Mouse (Mus musculus): ENCODE results near the gene Snx25. TPM values are rescaled to one million over a fixed set of nuclear protein-coding genes. Genes with fewer than 3 reads are reported as not detected.

Gene Snx25
- total and polyA plus RNA-seq, 2 experiments from 2014 or later: 8.4 to 36.9 TPM

DNA sequence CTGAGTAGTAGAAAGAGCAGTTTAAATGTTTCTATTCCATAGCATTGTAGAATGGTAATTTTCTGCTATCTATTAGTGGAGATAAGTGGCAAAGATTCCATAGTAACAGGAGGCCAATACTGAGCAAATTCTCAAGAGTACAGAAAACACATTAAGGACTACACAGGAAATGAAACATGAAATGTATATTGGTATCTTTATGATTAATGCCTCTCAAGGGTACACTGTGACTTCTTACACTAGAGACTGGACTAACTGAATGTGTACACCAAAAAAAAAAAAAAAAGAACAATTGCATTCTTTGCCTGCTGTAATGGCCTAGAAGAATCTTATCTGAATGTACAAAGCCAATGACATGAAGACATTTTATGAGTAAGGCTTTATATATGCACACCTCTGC is 44.3 kb downstream of the Snx25 start:
- no peak overlapping the region for H3K9ac ChIP-seq (replicated peaks; ENCODE audit: low read length)
- ATAC-seq: no peak
- no peak for TF ChIP-seq CTCF (IDR thresholded peaks at IDR 0.05; ENCODE audit: low read depth)

GRCm38 (mm10) chr8:46103434-46103833 is 48.5 kb downstream of the Snx25 start:
- H3K4me1 ChIP-seq (ENCODE audit: insufficient read depth, low read length): no peaks in the 10 kb centered on the region
- TF ChIP-seq CTCF (IDR thresholded peaks at IDR 0.05; ENCODE audit: low read depth): no peak
- H3K4me3 ChIP-seq (ENCODE audit: low read length): no peak overlapping the region
- H3K27me3 ChIP-seq (ENCODE audit: insufficient read depth, low read length): no peaks in the 10 kb centered on the region
- peaks cover 11% of the 10 kb centered on the region; the same call in 1 of the 2 replicates for H3K36me3 ChIP-seq (ENCODE audit: insufficient read depth, low read length)
- ATAC-seq (no peak), DNase-seq (ENCODE audit: low spot score) (no peak)
- H3K27ac ChIP-seq: no peak overlapping the region
- WGBS: 94% methylated on average over 11 of the region's 11 CpGs
- no peaks in the 10 kb centered on the region for H3K9me3 ChIP-seq (ENCODE audit: low read length)
- no peak overlapping the region for H3K9ac ChIP-seq (replicated peaks; ENCODE audit: low read length)
- H3K4me2 ChIP-seq (ENCODE audit: low read depth, low read length): no peak overlapping the region

More for the DNA sequence above, 44.3 kb downstream of the Snx25 start:
- Histone ChIP-seq H3K4me3 (ENCODE audit: low read length) (no peak overlapping the region), H3K27me3 (ENCODE audit: insufficient read depth, low read length) (no peaks in the 10 kb centered on the region), H3K4me2 (ENCODE audit: low read depth, low read length) (no peak overlapping the region), H3K9me3 (ENCODE audit: low read length) (no peaks in the 10 kb centered on the region), H3K27ac (no peak overlapping the region), H3K4me1 (ENCODE audit: insufficient read depth, low read length) (no peaks in the 10 kb centered on the region), H3K36me3 (ENCODE audit: insufficient read depth, low read length) (peaks cover 7% of the 10 kb centered on the region; the same call in 1 of the 2 replicates)
- no peak for DNase-seq (ENCODE audit: low spot score)

DNA sequence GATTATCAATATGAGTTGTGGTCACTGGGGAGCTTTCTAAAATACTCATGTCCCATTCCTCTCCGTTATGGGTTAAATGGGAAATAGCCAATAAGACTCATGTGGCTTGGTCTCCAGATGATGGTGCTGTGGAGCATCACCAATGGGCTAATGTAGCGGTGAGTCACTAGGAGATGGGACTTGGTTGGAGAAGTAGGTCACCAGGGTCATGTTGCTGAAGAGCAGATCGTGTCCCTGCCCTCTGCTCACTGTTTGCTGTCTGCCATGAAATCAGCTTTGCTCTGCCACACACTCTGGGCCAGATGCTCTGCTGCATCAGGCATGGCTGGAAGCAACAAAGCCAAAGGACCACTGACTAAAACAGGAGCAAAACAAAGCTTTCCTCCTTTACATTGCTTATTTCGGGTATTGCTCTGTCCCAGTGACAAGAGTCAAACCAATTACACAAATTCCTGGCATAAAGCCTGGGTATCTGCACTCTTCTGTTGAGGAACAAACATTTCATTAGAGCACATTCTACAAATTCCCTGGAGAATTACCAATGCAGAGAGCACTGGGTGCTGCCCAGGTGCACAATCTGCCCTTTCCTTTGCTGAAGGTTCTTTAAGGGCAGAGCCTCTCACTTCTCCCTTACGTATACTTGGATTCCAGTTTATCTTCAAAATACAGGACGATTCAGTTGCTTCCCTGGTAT is 59.1 kb downstream of the Snx25 start:
- ATAC-seq: no peak
- H3K4me3 ChIP-seq (ENCODE audit: low read length): no peak overlapping the region

DNA sequence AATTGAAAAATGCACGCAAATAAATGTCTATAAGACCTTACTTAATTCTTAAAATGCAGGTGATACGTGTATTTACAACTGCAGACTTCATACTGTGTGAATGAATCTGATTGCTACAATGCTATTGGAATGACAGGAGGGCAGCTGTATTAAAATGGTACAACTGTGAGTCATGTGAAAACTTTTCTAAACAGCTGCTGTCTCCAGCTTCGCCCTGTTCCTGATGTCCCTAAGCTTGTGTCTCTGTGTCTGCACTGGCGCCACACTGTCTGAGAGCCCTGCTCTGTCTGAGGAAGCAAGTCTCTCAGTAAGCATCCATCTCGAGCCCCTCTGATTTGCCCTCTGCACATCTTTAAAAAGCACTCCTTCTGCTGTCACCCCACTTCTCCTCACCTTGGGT is 68.8 kb downstream of the Snx25 start:
- 83% methylated on average over 5 of the region's 5 CpGs for WGBS
- Histone ChIP-seq H3K36me3 (ENCODE audit: insufficient read depth, low read length) (peaks cover 9% of the 10 kb centered on the region; the same call in 1 of the 2 replicates), H3K9ac (replicated peaks; ENCODE audit: low read length) (no peak overlapping the region), H3K4me1 (ENCODE audit: insufficient read depth, low read length) (no peaks in the 10 kb centered on the region), H3K9me3 (ENCODE audit: low read length) (no peaks in the 10 kb centered on the region), H3K27me3 (ENCODE audit: insufficient read depth, low read length) (no peaks in the 10 kb centered on the region), H3K4me3 (ENCODE audit: low read length) (no peak overlapping the region), H3K4me2 (ENCODE audit: low read depth, low read length) (no peak overlapping the region), H3K27ac (no peak overlapping the region)
- ATAC-seq (no peak), DNase-seq (ENCODE audit: low spot score) (no peak)
- no peak for TF ChIP-seq CTCF (IDR thresholded peaks at IDR 0.05; ENCODE audit: low read depth)

More for the DNA sequence above, 59.1 kb downstream of the Snx25 start:
- H3K27ac ChIP-seq: no peak overlapping the region
- no peaks in the 10 kb centered on the region for H3K27me3 ChIP-seq (ENCODE audit: insufficient read depth, low read length)
- no peak for DNase-seq (ENCODE audit: low spot score)
- H3K9me3 ChIP-seq (ENCODE audit: low read length): no peaks in the 10 kb centered on the region
- H3K36me3 ChIP-seq (ENCODE audit: insufficient read depth, low read length): no peaks in the 10 kb centered on the region
- H3K4me2 ChIP-seq (ENCODE audit: low read depth, low read length): no peak overlapping the region
- peak; percentile 11 for TF ChIP-seq CTCF (IDR thresholded peaks at IDR 0.05; ENCODE audit: low read depth)
- WGBS: 78% methylated on average over 6 of the region's 6 CpGs
- no peak overlapping the region for H3K9ac ChIP-seq (replicated peaks; ENCODE audit: low read length)
- H3K4me1 ChIP-seq (ENCODE audit: insufficient read depth, low read length): no peaks in the 10 kb centered on the region

DNA sequence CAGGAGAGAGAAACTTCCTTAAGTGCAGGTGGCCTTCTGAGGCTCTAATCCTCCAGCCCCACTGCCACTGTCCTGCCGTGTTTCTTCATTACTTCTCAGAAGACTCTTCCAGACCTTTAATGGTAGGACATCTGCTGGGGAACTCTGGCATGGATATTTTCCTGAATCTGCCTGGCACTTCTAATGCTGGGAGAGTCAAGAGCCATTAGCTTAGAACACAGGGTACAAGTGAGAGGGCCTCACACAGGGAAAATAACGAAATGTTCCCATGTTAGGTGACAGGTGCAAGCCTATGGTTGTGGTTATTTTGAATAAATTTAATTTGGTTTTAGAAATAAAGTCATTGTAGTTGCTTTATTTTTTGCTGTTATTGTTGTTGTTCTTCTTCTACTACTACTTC is 70.9 kb downstream of the Snx25 start:
- H3K4me2 ChIP-seq (ENCODE audit: low read depth, low read length): no peak overlapping the region
- ATAC-seq: no peak
- 79% methylated on average over 2 of the region's 2 CpGs for WGBS
- no peaks in the 10 kb centered on the region for H3K4me1 ChIP-seq (ENCODE audit: insufficient read depth, low read length)
- no peak overlapping the region for H3K27ac ChIP-seq
- peaks cover 9% of the 10 kb centered on the region; the same call in 1 of the 2 replicates for H3K36me3 ChIP-seq (ENCODE audit: insufficient read depth, low read length)
- no peak for DNase-seq (ENCODE audit: low spot score)
- no peak for TF ChIP-seq CTCF (IDR thresholded peaks at IDR 0.05; ENCODE audit: low read depth)
- H3K9ac ChIP-seq (replicated peaks; ENCODE audit: low read length): no peak overlapping the region
- H3K27me3 ChIP-seq (ENCODE audit: insufficient read depth, low read length): no peaks in the 10 kb centered on the region
- H3K4me3 ChIP-seq (ENCODE audit: low read length): no peak overlapping the region
- no peaks in the 10 kb centered on the region for H3K9me3 ChIP-seq (ENCODE audit: low read length)

- Histone ChIP-seq H3K27ac (no peak overlapping the region), H3K4me3 (ENCODE audit: low read length) (no peak overlapping the region), H3K9ac (replicated peaks; ENCODE audit: low read length) (no peak overlapping the region), H3K27me3 (ENCODE audit: insufficient read depth, low read length) (no peaks in the 10 kb centered on the region), H3K36me3 (ENCODE audit: insufficient read depth, low read length) (peaks cover 9% of the 10 kb centered on the region; the same call in 1 of the 2 replicates), H3K9me3 (ENCODE audit: low read length) (no peaks in the 10 kb centered on the region), H3K4me1 (ENCODE audit: insufficient read depth, low read length) (no peaks in the 10 kb centered on the region), H3K4me2 (ENCODE audit: low read depth, low read length) (no peak overlapping the region)
- 87% methylated on average over 6 of the region's 6 CpGs for WGBS
- DNase-seq (ENCODE audit: low spot score) (no peak), ATAC-seq (no peak)
- no peak for TF ChIP-seq CTCF (IDR thresholded peaks at IDR 0.05; ENCODE audit: low read depth)
Measured at GRCm38 (mm10) chr8:46078866-46079265, 73.1 kb downstream of the Snx25 start.

DNA sequence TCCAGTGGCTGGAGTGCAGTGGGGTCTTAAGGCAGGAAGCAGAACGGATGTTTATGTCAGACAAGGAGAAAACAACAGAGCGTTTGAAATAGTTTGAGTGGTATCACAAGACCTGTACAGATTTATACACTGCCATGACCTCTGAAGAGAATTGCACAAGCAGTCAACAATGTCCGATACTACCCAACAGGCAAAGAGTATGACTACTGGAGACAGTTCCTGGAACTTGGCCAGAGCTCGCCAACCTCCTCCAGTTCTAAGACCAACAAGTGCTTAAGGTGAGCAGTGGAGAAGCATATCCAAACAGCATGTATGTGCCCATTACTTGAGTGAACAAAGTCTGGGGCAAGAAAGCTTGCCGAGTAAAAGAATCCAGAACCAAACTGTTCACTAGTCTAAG is 76.7 kb downstream of the Snx25 start:
- no peak overlapping the region for H3K9ac ChIP-seq (replicated peaks; ENCODE audit: low read length)
- no peak overlapping the region for H3K27ac ChIP-seq
- no peak overlapping the region for H3K4me3 ChIP-seq (ENCODE audit: low read length)
- H3K4me1 ChIP-seq (ENCODE audit: insufficient read depth, low read length): no peaks in the 10 kb centered on the region
- peaks cover 9% of the 10 kb centered on the region; the same call in 1 of the 2 replicates for H3K36me3 ChIP-seq (ENCODE audit: insufficient read depth, low read length)
- no peaks in the 10 kb centered on the region for H3K9me3 ChIP-seq (ENCODE audit: low read length)
- ATAC-seq (no peak), DNase-seq (ENCODE audit: low spot score) (no peak)
- no peak overlapping the region for H3K4me2 ChIP-seq (ENCODE audit: low read depth, low read length)
- WGBS: 88% methylated on average over 5 of the region's 5 CpGs
- TF ChIP-seq CTCF (IDR thresholded peaks at IDR 0.05; ENCODE audit: low read depth): no peak
- H3K27me3 ChIP-seq (ENCODE audit: insufficient read depth, low read length): no peaks in the 10 kb centered on the region

All from hindbrain, postnatal 0 days (tissue).